Mouse (Mus musculus) liver (tissue): ENCODE results near the gene Zfp598.
"Not testable (repeated sequence)": the region's sequence is repeated elsewhere in the genome, so short reads cannot be mapped to it uniquely, and the experiment has no call there.

Experiments
- DNase-seq: peaks from one replicate; pipeline ENCODE4 v3.0.0-alpha.2; 2020; ENCODE audit warnings: mixed read lengths

Zfp598 gene

GRCm38 (mm10) chr17:24689251-24690081, 20.0 kb downstream of the Zfp598 start, which contains the start of gene Syngr3:
Gene Syngr3 (minus strand): TSS chr17:24689955.
- DNase-seq, result no peak

- DNase-seq, result no peak
Observed at GRCm38 (mm10) chr17:24692385-24692784, 22.9 kb downstream of the Zfp598 start.

- DNase-seq, result no peak
Observed at GRCm38 (mm10) chr17:24695326-24696010, 26.0 kb downstream of the Zfp598 start.

GRCm38 (mm10) chr17:24696011-24696697, 26.7 kb downstream of the Zfp598 start, which contains the start of the genes Gfer and Noxo1:
Gene Gfer (minus strand): TSS chr17:24696156.
Gene Noxo1 (plus strand): TSS chr17:24696234.
- DNase-seq, result peak; percentile 96

- no peak for DNase-seq
Observed at GRCm38 (mm10) chr17:24697985-24698384, 28.5 kb downstream of the Zfp598 start.

- DNase-seq, result no peak
Observed at GRCm38 (mm10) chr17:24698715-24699114, 29.2 kb downstream of the Zfp598 start.

- DNase-seq, result no peak
Observed at GRCm38 (mm10) chr17:24699473-24699872, 30.0 kb downstream of the Zfp598 start.

GRCm38 (mm10) chr17:24701251-24701650, 31.8 kb downstream of the Zfp598 start:
- DNase-seq, result no peak

- DNase-seq, result no peak
Observed at GRCm38 (mm10) chr17:24705821-24706220, 36.3 kb downstream of the Zfp598 start.

- peak; percentile 90 for DNase-seq
Observed at GRCm38 (mm10) chr17:24706982-24707800, 37.7 kb downstream of the Zfp598 start, which contains the start of gene Tbl3. Gene Tbl3 (minus strand): TSS chr17:24707660.

GRCm38 (mm10) chr17:24707801-24708425, 38.4 kb downstream of the Zfp598 start:
- peak; percentile 52 for DNase-seq

GRCm38 (mm10) chr17:24708646-24709045, 39.2 kb downstream of the Zfp598 start:
- no peak for DNase-seq

- DNase-seq, result no peak
Observed at GRCm38 (mm10) chr17:24715556-24715955, 46.1 kb downstream of the Zfp598 start.

GRCm38 (mm10) chr17:24716166-24716682, 46.7 kb downstream of the Zfp598 start:
- no peak for DNase-seq

GRCm38 (mm10) chr17:24717943-24718342, 48.5 kb downstream of the Zfp598 start, which contains the start of the genes Rnf151 and Rps2:
Gene Rnf151 (minus strand): TSS chr17:24718063.
Gene Rps2 (plus strand): TSS chr17:24718116.
- no peak for DNase-seq

GRCm38 (mm10) chr17:24718938-24719337, 49.5 kb downstream of the Zfp598 start:
- DNase-seq, result not testable (repeated sequence)

GRCm38 (mm10) chr17:24719494-24720222, 50.2 kb downstream of the Zfp598 start:
- DNase-seq, result peak; percentile 99

- not testable (repeated sequence) for DNase-seq
Observed at GRCm38 (mm10) chr17:24720616-24721015, 51.1 kb downstream of the Zfp598 start.

GRCm38 (mm10) chr17:24721383-24721955, 52.0 kb downstream of the Zfp598 start:
- not testable (repeated sequence) for DNase-seq
